Mouse (Mus musculus): Measurements from ENCODE around the gene 4932438A13Rik. TPM values are rescaled to one million over a fixed set of nuclear protein-coding genes. Genes with fewer than 3 reads are reported as not detected.

The 4932438A13Rik gene
- polyA plus RNA-seq, 1 experiment from 2014 or later: 55.9 TPM

GRCm38 (mm10) chr3:36830218-36830617, 32.7 kb upstream of the 4932438A13Rik start:
- H3K9me3 ChIP-seq (ENCODE audit: low read depth, low read length): no peaks in the 10 kb centered on the region
- no peak overlapping the region for H3K4me3 ChIP-seq (ENCODE audit: low read depth, low read length)
- WGBS: 86% methylated on average over 3 of the region's 3 CpGs
- no peak for DNase-seq
- H3K27me3 ChIP-seq (ENCODE audit: insufficient read depth, low read length): no peaks in the 10 kb centered on the region
- no peak overlapping the region for H3K4me2 ChIP-seq
- no peak overlapping the region for H3K9ac ChIP-seq
- no peak for ATAC-seq (ENCODE audit: insufficient read depth)
- no peaks in the 10 kb centered on the region for H3K36me3 ChIP-seq (ENCODE audit: insufficient read depth)
- no peak for TF ChIP-seq CTCF (IDR thresholded peaks at IDR 0.05; ENCODE audit: low read depth)
- H3K4me1 ChIP-seq (ENCODE audit: insufficient read depth): no peaks in the 10 kb centered on the region
- no peak overlapping the region for H3K27ac ChIP-seq (ENCODE audit: low read depth)

GRCm38 (mm10) chr3:36834426-36834825, 28.5 kb upstream of the 4932438A13Rik start:
- no peaks in the 10 kb centered on the region for H3K4me1 ChIP-seq (ENCODE audit: insufficient read depth)
- no peaks in the 10 kb centered on the region for H3K27me3 ChIP-seq (ENCODE audit: insufficient read depth, low read length)
- no peak overlapping the region for H3K4me2 ChIP-seq
- H3K9ac ChIP-seq: no peak overlapping the region
- no peaks in the 10 kb centered on the region for H3K36me3 ChIP-seq (ENCODE audit: insufficient read depth)
- H3K9me3 ChIP-seq (ENCODE audit: low read depth, low read length): no peaks in the 10 kb centered on the region
- 70% methylated on average over 4 of the region's 4 CpGs for WGBS
- no peak overlapping the region for H3K4me3 ChIP-seq (ENCODE audit: low read depth, low read length)
- no peak for TF ChIP-seq CTCF (IDR thresholded peaks at IDR 0.05; ENCODE audit: low read depth)
- ATAC-seq (ENCODE audit: insufficient read depth) (no peak), DNase-seq (no peak)
- no peak overlapping the region for H3K27ac ChIP-seq (ENCODE audit: low read depth)

GRCm38 (mm10) chr3:36834832-36835231, 28.1 kb upstream of the 4932438A13Rik start:
- no peak overlapping the region for H3K9ac ChIP-seq
- 76% methylated on average over 2 of the region's 2 CpGs for WGBS
- no peak for DNase-seq

GRCm38 (mm10) chr3:36835525-36836203, 27.2 kb upstream of the 4932438A13Rik start:
- H3K9me3 ChIP-seq (ENCODE audit: low read depth, low read length): no peaks in the 10 kb centered on the region
- H3K4me3 ChIP-seq (ENCODE audit: low read depth, low read length): no peak overlapping the region
- no peak overlapping the region for H3K9ac ChIP-seq
- H3K27ac ChIP-seq (ENCODE audit: low read depth): no peak overlapping the region
- no peaks in the 10 kb centered on the region for H3K27me3 ChIP-seq (ENCODE audit: insufficient read depth, low read length)
- no peaks in the 10 kb centered on the region for H3K4me1 ChIP-seq (ENCODE audit: insufficient read depth)
- no peaks in the 10 kb centered on the region for H3K36me3 ChIP-seq (ENCODE audit: insufficient read depth)
- ATAC-seq (ENCODE audit: insufficient read depth) (0 out of 2 replicates have a peak, but pooled peaks have one; percentile 52), DNase-seq (peak; percentile 57)
- peak; percentile 48 for TF ChIP-seq CTCF (IDR thresholded peaks at IDR 0.05; ENCODE audit: low read depth)
- 37% methylated on average over 18 of the region's 18 CpGs for WGBS
- peak overlapping the region; percentile 8 for H3K4me2 ChIP-seq

More at GRCm38 (mm10) chr3:36834832-36835231, 28.1 kb upstream of the 4932438A13Rik start:
- no peaks in the 10 kb centered on the region for H3K27me3 ChIP-seq (ENCODE audit: insufficient read depth, low read length)
- ATAC-seq (ENCODE audit: insufficient read depth): no peak
- H3K4me1 ChIP-seq (ENCODE audit: insufficient read depth): no peaks in the 10 kb centered on the region
- no peak overlapping the region for H3K27ac ChIP-seq (ENCODE audit: low read depth)
- no peaks in the 10 kb centered on the region for H3K36me3 ChIP-seq (ENCODE audit: insufficient read depth)
- H3K4me2 ChIP-seq: no peak overlapping the region
- TF ChIP-seq CTCF (IDR thresholded peaks at IDR 0.05; ENCODE audit: low read depth): no peak
- H3K4me3 ChIP-seq (ENCODE audit: low read depth, low read length): no peak overlapping the region
- no peaks in the 10 kb centered on the region for H3K9me3 ChIP-seq (ENCODE audit: low read depth, low read length)

- TF ChIP-seq CTCF (IDR thresholded peaks at IDR 0.05; ENCODE audit: low read depth): no peak
- H3K27me3 ChIP-seq (ENCODE audit: insufficient read depth, low read length): no peaks in the 10 kb centered on the region
- H3K9ac ChIP-seq: no peak overlapping the region
- H3K27ac ChIP-seq (ENCODE audit: low read depth): no peak overlapping the region
- H3K4me1 ChIP-seq (ENCODE audit: insufficient read depth): no peaks in the 10 kb centered on the region
- no peaks in the 10 kb centered on the region for H3K9me3 ChIP-seq (ENCODE audit: low read depth, low read length)
- DNase-seq (no peak), ATAC-seq (ENCODE audit: insufficient read depth) (no peak)
- H3K4me3 ChIP-seq (ENCODE audit: low read depth, low read length): no peak overlapping the region
- no peak overlapping the region for H3K4me2 ChIP-seq
- 84% methylated on average over 7 of the region's 7 CpGs for WGBS
- no peaks in the 10 kb centered on the region for H3K36me3 ChIP-seq (ENCODE audit: insufficient read depth)
These were observed 26.1 kb upstream of the 4932438A13Rik start for GRCm38 (mm10) chr3:36836833-36837232.

GRCm38 (mm10) chr3:36840650-36841555, 22.0 kb upstream of the 4932438A13Rik start:
- Histone ChIP-seq H3K4me3 (ENCODE audit: low read depth, low read length) (no peak overlapping the region), H3K4me2 (peak overlapping the region; percentile 15), H3K9me3 (ENCODE audit: low read depth, low read length) (no peaks in the 10 kb centered on the region), H3K4me1 (ENCODE audit: insufficient read depth) (no peaks in the 10 kb centered on the region), H3K27me3 (ENCODE audit: insufficient read depth, low read length) (no peaks in the 10 kb centered on the region), H3K27ac (ENCODE audit: low read depth) (no peak overlapping the region), H3K9ac (no peak overlapping the region), H3K36me3 (ENCODE audit: insufficient read depth) (no peaks in the 10 kb centered on the region)
- ATAC-seq (ENCODE audit: insufficient read depth) (peak; percentile 86), DNase-seq (peak; percentile 90)
- 18% methylated on average over 12 of the region's 12 CpGs for WGBS
- peak; percentile 90 for TF ChIP-seq CTCF (IDR thresholded peaks at IDR 0.05; ENCODE audit: low read depth)

All from lung, embryonic 14.5 days (tissue).